Mouse (Mus musculus): ENCODE data around the gene Cldn15. TPM values are rescaled to one million over a fixed set of nuclear protein-coding genes. Genes with fewer than 3 reads are reported as not detected.

The Cldn15 gene
- polyA plus RNA-seq, 1 experiment from 2014 or later, result 11.9 TPM

DNA sequence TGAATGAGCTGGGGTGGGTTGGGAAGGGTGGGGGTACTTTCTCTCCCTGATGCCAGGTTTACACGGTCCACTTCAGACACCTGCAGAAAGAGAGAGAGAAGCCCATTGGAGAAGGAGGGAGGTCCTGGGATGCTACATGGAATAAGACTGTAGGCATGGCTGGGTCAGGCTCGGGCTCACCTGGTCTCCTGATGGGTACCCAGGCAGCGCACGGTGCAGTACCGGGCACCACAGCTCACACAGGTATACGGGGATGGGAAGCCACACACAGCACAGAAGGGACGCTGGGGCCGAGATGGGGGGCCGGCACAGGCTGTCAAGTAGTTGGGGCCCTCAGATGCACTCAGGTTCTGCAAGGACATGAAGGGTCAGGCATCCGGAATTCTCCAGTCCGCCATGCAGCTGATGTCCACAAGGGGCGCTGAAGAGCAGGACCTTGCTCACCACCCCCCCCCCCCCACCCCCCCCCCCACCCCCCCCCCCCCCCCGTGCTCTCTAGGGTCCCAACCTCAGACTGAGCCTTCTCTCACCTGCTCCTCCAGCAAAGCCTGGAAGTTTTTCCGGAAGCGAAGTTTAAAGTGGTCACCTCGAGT lies 16.0 kb downstream of the Cldn15 start:
- Histone ChIP-seq H3K4me3 (replicated peaks; ENCODE audit: low read depth, low read length) (no peak overlapping the region), H3K4me2 (ENCODE audit: low read length) (no peak overlapping the region), H3K27ac (no peak overlapping the region), H3K9me3 (replicated peaks; ENCODE audit: low read length) (no peaks in the 10 kb centered on the region), H3K4me1 (replicated peaks; ENCODE audit: insufficient read depth, low read length) (peaks cover 5% of the 10 kb centered on the region), H3K27me3 (ENCODE audit: insufficient read depth, low read length) (no peaks in the 10 kb centered on the region), H3K9ac (ENCODE audit: low read depth, low read length) (no peak overlapping the region), H3K36me3 (ENCODE audit: insufficient read depth, low read length) (0 out of 2 replicates have a peak, but pooled peaks cover 6% of the 10 kb centered on the region)
- ATAC-seq (replicated peaks; ENCODE audit: low FRiP score, low read depth), result no peak
- peak; percentile 64 for TF ChIP-seq CTCF (IDR thresholded peaks at IDR 0.05; ENCODE audit: low read depth)
- DNase-seq (ENCODE audit: low spot score), result peak; percentile 35
- 57% methylated on average over 12 of the region's 16 CpGs for WGBS

DNA sequence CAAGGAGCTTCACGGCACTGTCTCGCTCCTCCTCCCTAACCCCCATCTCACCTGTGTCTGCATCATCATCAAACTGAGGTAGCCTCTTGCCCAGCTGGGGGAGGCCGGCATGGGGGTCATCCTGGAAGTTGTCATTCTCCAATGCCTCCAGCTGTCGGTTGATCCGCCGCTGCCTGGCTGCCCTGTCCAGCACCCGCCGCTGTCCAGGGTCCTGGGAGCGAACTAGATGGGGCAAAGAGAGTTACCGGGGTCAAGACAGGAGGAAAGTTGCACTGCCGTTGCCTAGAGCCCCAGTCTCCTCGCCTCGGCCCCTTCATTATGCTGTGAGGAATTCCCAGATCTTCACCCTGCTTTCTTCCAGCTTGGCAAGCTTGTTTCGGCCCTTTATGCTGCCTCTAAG lies 18.4 kb downstream of the Cldn15 start:
- ATAC-seq (replicated peaks; ENCODE audit: low FRiP score, low read depth) (no peak), DNase-seq (ENCODE audit: low spot score) (no peak)

DNA sequence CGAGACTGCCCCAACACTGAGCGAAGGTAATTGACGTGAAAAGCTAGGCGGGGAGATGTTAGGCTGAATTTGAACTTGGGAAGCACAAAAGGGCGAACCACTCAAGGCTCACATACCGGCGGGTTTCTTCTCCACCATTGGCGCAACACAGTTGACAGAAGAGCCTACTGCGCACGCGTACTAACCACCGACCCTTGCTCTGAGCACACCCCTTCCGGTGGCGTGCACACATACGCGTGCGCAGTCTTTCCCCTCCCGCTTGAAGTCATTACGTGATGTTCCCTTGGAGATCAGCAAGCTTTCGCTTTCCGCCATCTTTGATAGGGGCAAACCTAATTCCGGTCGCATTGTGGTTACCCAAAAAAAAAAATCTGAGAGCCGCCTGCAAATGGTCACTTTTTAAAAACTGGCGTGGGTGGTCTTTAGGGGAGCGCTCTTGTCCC lies 20.3 kb downstream of the Cldn15 start, which contains the start of gene Plod3:
Plod3 (plus strand) TSS at position 325 of the 443 bp plus-strand sequence.
- peaks cover 5% of the 10 kb centered on the region for H3K4me1 ChIP-seq (replicated peaks; ENCODE audit: insufficient read depth, low read length)
- no peaks in the 10 kb centered on the region for H3K27me3 ChIP-seq (ENCODE audit: insufficient read depth, low read length)
- under 1% methylated on average over 26 of the region's 26 CpGs for WGBS
- DNase-seq (ENCODE audit: low spot score) (peak; percentile 100), ATAC-seq (replicated peaks; ENCODE audit: low FRiP score, low read depth) (peak; percentile 89)
- TF ChIP-seq CTCF (IDR thresholded peaks at IDR 0.05; ENCODE audit: low read depth), result no peak; the same call in 1 of the 2 replicates
- peak within 1 kb of the TSS; percentile 90 for H3K4me3 ChIP-seq (replicated peaks; ENCODE audit: low read depth, low read length)
- peak within 1 kb of the TSS; percentile 81 for H3K4me2 ChIP-seq (ENCODE audit: low read length)
- peak within 1 kb of the TSS; percentile 83 for H3K9ac ChIP-seq (ENCODE audit: low read depth, low read length)
- H3K9me3 ChIP-seq (replicated peaks; ENCODE audit: low read length), result no peaks in the 10 kb centered on the region
- peak within 1 kb of the TSS; percentile 89 for H3K27ac ChIP-seq
- H3K36me3 ChIP-seq (ENCODE audit: insufficient read depth, low read length), result peaks cover 21% of the 10 kb centered on the region

More for the DNA sequence above, 18.4 kb downstream of the Cldn15 start:
- WGBS, result 49% methylated on average over 14 of the region's 14 CpGs
- Histone ChIP-seq H3K4me2 (ENCODE audit: low read length) (no peak overlapping the region), H3K9me3 (replicated peaks; ENCODE audit: low read length) (no peaks in the 10 kb centered on the region), H3K27ac (no peak overlapping the region), H3K9ac (ENCODE audit: low read depth, low read length) (no peak overlapping the region), H3K36me3 (ENCODE audit: insufficient read depth, low read length) (0 out of 2 replicates have a peak, but pooled peaks cover 6% of the 10 kb centered on the region), H3K27me3 (ENCODE audit: insufficient read depth, low read length) (no peaks in the 10 kb centered on the region), H3K4me1 (replicated peaks; ENCODE audit: insufficient read depth, low read length) (peaks cover 5% of the 10 kb centered on the region), H3K4me3 (replicated peaks; ENCODE audit: low read depth, low read length) (no peak overlapping the region)
- no peak for TF ChIP-seq CTCF (IDR thresholded peaks at IDR 0.05; ENCODE audit: low read depth)

DNA sequence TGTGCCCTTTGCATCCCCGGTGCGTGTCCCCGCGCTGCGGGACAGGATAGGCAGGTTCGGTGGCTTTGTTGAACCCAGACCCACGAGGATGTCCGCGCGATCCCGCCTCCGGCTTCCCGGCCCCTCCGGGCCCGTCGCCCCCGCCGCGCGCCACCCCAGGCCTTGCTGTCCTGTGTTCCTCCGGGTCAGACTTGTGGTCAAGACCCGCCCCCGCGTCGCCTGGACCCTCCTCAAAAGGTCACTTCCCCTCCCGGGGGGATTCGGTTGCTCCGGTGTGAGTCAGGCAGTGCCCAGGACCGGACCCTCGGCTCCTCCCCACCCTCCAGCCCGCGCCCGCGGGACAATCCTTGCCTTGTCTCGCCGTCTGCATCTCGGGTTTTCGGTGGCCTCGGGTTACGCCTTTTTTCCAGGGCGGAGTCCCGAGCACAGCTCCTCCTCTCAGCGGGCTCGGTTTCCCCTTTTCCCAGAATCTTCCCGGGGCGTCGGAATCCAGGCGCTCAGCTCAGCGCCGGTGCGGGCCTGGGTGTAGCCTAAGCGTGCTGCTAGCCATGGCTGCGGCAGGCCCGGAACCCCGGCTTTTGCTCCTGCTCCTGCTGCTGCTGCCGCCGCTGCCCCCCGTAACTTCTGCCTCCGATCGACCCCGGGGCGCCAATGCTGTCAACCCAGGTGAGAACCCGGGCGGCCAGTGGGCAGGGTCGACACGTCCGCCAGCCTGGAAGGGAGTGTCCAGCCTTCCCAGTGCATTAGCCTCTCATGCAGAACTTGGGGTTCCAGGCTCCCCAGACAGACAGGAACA lies 20.9 kb downstream of the Cldn15 start:
- Histone ChIP-seq H3K4me2 (ENCODE audit: low read length) (peak overlapping the region; percentile 81), H3K4me1 (replicated peaks; ENCODE audit: insufficient read depth, low read length) (peaks cover 5% of the 10 kb centered on the region), H3K36me3 (ENCODE audit: insufficient read depth, low read length) (peaks cover 23% of the 10 kb centered on the region), H3K9me3 (replicated peaks; ENCODE audit: low read length) (no peaks in the 10 kb centered on the region), H3K27me3 (ENCODE audit: insufficient read depth, low read length) (no peaks in the 10 kb centered on the region), H3K27ac (peak overlapping the region; percentile 89), H3K9ac (ENCODE audit: low read depth, low read length) (peak overlapping the region; percentile 83), H3K4me3 (replicated peaks; ENCODE audit: low read depth, low read length) (peak overlapping the region; percentile 90)
- no peak; the same call in 1 of the 2 replicates for TF ChIP-seq CTCF (IDR thresholded peaks at IDR 0.05; ENCODE audit: low read depth)
- under 1% methylated on average over 67 of the region's 67 CpGs for WGBS
- DNase-seq (ENCODE audit: low spot score), result peak; percentile 82
- ATAC-seq (replicated peaks; ENCODE audit: low FRiP score, low read depth), result peak; percentile 59

DNA sequence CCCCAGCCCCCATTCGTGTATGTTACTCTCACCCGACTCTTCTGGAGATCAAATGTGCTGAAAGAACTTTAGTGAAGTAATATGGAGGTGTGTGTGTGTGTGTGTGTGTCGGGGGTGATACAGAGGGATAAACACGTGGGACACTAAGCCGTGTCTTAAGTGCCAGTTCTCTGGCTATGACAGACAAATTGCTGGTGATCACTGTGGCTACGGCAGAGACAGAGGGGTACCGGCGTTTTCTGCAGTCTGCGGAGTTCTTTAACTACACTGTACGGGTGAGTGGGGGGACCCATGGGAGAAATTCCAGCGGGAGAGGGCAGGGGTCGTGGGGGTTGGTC lies 21.5 kb downstream of the Cldn15 start, which contains the start of gene Znhit1:
Znhit1 (minus strand) TSS at position 88 of the 338 bp plus-strand sequence.
- DNase-seq (ENCODE audit: low spot score), result peak; percentile 16
- H3K36me3 ChIP-seq (ENCODE audit: insufficient read depth, low read length), result peaks cover 27% of the 10 kb centered on the region

DNA sequence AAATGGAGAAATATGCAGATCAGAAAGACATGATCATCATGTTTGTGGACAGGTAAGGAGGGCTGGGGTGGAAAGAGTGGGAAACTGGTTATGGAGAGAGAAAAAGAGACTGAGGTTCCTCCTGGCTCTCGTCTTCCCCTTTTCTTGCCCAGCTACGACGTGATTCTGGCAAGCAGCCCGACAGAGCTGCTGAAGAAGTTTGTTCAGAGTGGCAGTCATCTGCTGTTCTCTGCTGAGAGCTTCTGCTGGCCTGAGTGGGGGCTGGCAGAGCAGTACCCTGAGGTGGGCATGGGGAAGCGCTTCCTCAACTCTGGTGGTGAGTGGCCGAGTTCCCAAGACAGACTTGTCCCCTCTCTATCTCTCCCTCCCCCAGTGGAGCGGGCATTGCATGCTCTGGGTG lies 22.0 kb downstream of the Cldn15 start:
- peak overlapping the region; percentile 83; the same call in 1 of the 2 replicates for H3K9ac ChIP-seq (ENCODE audit: low read depth, low read length)
- H3K4me1 ChIP-seq (replicated peaks; ENCODE audit: insufficient read depth, low read length), result peaks cover 5% of the 10 kb centered on the region
- H3K36me3 ChIP-seq (ENCODE audit: insufficient read depth, low read length), result peaks cover 30% of the 10 kb centered on the region
- no peaks in the 10 kb centered on the region for H3K27me3 ChIP-seq (ENCODE audit: insufficient read depth, low read length)
- peak overlapping the region; percentile 81 for H3K4me2 ChIP-seq (ENCODE audit: low read length)
- H3K4me3 ChIP-seq (replicated peaks; ENCODE audit: low read depth, low read length), result peak overlapping the region; percentile 90; the same call in 1 of the 2 replicates
- no peak overlapping the region for H3K27ac ChIP-seq
- ATAC-seq (replicated peaks; ENCODE audit: low FRiP score, low read depth) (no peak), DNase-seq (ENCODE audit: low spot score) (no peak)
- TF ChIP-seq CTCF (IDR thresholded peaks at IDR 0.05; ENCODE audit: low read depth), result no peak
- WGBS, result 57% methylated on average over 7 of the region's 7 CpGs
- no peaks in the 10 kb centered on the region for H3K9me3 ChIP-seq (replicated peaks; ENCODE audit: low read length)

More for the DNA sequence above, 21.5 kb downstream of the Cldn15 start, which contains the start of gene Znhit1:
- ATAC-seq (replicated peaks; ENCODE audit: low FRiP score, low read depth), result no peak
- H3K27me3 ChIP-seq (ENCODE audit: insufficient read depth, low read length), result no peaks in the 10 kb centered on the region
- TF ChIP-seq CTCF (IDR thresholded peaks at IDR 0.05; ENCODE audit: low read depth), result no peak
- H3K4me2 ChIP-seq (ENCODE audit: low read length), result peak within 1 kb of the TSS; percentile 81
- H3K4me3 ChIP-seq (replicated peaks; ENCODE audit: low read depth, low read length), result peak within 1 kb of the TSS; percentile 90
- H3K9me3 ChIP-seq (replicated peaks; ENCODE audit: low read length), result no peaks in the 10 kb centered on the region
- peak within 1 kb of the TSS; percentile 89 for H3K27ac ChIP-seq
- peak within 1 kb of the TSS; percentile 83 for H3K9ac ChIP-seq (ENCODE audit: low read depth, low read length)
- peaks cover 5% of the 10 kb centered on the region for H3K4me1 ChIP-seq (replicated peaks; ENCODE audit: insufficient read depth, low read length)
- WGBS, result 2% methylated on average over 12 of the region's 12 CpGs
